Mouse (Mus musculus): Measurements from ENCODE around the gene Cdc42ep1. TPM values are rescaled to one million over a fixed set of nuclear protein-coding genes. Genes with fewer than 3 reads are reported as not detected.
A peak's percentile ranks its signal among the peaks of the same experiment; 100 is the strongest.

The Cdc42ep1 gene
- total and polyA plus RNA-seq, 2 experiments from 2014 or later = 14.9 TPM

DNA sequence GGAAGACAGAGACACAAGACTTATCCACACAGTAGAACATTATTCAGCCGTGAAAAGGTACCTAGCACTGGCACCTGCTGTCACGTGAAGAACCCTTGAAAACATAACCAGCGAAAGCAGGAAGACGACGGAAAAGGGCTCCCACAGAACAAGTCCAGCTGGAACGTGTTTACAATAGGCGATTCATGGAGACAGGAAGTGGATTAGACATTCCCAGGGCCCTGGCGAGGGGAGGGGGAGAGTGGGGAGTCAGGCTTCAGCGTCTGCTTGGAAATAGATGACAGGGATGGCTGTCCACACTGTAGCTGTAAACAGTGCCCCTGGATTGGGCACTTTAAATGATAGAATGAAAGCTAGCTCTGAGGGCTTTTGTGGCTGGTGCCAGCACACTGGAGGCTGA is 26.0 kb downstream of the Cdc42ep1 start:
- 19% methylated on average over 9 of the region's 9 CpGs for WGBS
- Histone ChIP-seq H3K4me1 (ENCODE audit: insufficient read depth, low read length) (no peaks in the 10 kb centered on the region), H3K27me3 (ENCODE audit: insufficient read depth, low read length) (no peaks in the 10 kb centered on the region), H3K4me2 (ENCODE audit: low read depth, low read length, poor library complexity, severe bottlenecking) (no peak overlapping the region), H3K9me3 (ENCODE audit: low read length) (no peaks in the 10 kb centered on the region), H3K27ac (ENCODE audit: low read depth, low read length) (peak overlapping the region; percentile 59), H3K36me3 (ENCODE audit: insufficient read depth, low read length) (no peaks in the 10 kb centered on the region), H3K4me3 (ENCODE audit: low read depth, low read length) (no peak overlapping the region), H3K9ac (replicated peaks; ENCODE audit: low read length, poor library complexity, severe bottlenecking) (no peak overlapping the region)
- DNase-seq (ENCODE audit: low spot score) (peak; percentile 75), ATAC-seq (ENCODE audit: low FRiP score) (peak; percentile 72; the same call in 1 of the 2 replicates)
- TF ChIP-seq CTCF (IDR thresholded peaks at IDR 0.05) = no peak

DNA sequence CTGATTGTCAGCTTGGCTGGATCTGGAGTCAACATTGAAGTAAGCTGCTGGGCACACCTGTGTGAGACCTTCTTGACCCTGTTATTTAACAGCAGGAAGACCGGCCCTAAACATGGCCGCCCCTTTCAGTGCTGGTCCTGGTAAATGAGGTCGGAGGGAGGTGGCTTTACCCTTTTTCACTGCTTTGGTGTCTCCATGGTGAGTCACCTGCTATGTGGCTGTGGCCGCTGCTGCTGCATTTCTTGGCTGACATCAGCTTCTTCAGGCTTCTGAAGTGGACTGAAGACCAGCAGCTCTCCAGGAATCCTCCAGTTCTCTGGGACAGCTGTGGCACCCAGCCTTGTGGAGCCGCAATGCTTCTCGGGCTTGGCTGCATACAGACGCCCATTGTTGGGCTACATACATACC is 26.4 kb downstream of the Cdc42ep1 start:
- Histone ChIP-seq H3K9ac (replicated peaks; ENCODE audit: low read length, poor library complexity, severe bottlenecking) (no peak overlapping the region), H3K4me1 (ENCODE audit: insufficient read depth, low read length) (no peaks in the 10 kb centered on the region), H3K4me3 (ENCODE audit: low read depth, low read length) (no peak overlapping the region), H3K4me2 (ENCODE audit: low read depth, low read length, poor library complexity, severe bottlenecking) (no peak overlapping the region), H3K36me3 (ENCODE audit: insufficient read depth, low read length) (no peaks in the 10 kb centered on the region), H3K27ac (ENCODE audit: low read depth, low read length) (peak overlapping the region; percentile 59), H3K27me3 (ENCODE audit: insufficient read depth, low read length) (no peaks in the 10 kb centered on the region), H3K9me3 (ENCODE audit: low read length) (no peaks in the 10 kb centered on the region)
- ATAC-seq (ENCODE audit: low FRiP score) = peak; percentile 35; the same call in 1 of the 2 replicates
- TF ChIP-seq CTCF (IDR thresholded peaks at IDR 0.05) = no peak
- 41% methylated on average over 7 of the region's 7 CpGs for WGBS
- peak; percentile 52 for DNase-seq (ENCODE audit: low spot score)

DNA sequence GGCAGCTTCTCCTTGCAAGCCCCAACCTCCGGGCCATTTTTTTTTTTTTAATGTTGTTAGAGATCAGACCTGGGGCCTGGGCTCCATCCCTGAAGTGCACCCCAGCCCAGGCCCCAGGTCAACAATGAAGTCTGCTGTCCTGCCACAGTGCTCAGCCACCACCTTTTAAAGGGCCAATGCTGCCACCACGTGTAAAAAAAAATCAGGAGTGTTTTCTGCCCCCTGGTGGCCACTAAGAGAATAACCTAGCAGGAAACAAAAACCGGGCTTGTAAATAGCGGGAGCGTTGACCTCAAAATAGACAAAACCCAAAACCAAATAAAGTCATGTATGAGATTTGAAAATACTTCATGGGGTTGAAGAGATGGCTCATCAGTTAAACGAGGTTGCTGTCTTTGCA is 27.4 kb downstream of the Cdc42ep1 start:
- ATAC-seq (ENCODE audit: low FRiP score) = no peak
- peak; percentile 66 for DNase-seq (ENCODE audit: low spot score)
- Histone ChIP-seq H3K36me3 (ENCODE audit: insufficient read depth, low read length) (no peaks in the 10 kb centered on the region), H3K4me1 (ENCODE audit: insufficient read depth, low read length) (no peaks in the 10 kb centered on the region), H3K4me3 (ENCODE audit: low read depth, low read length) (no peak overlapping the region), H3K9me3 (ENCODE audit: low read length) (no peaks in the 10 kb centered on the region), H3K4me2 (ENCODE audit: low read depth, low read length, poor library complexity, severe bottlenecking) (no peak overlapping the region), H3K27me3 (ENCODE audit: insufficient read depth, low read length) (no peaks in the 10 kb centered on the region), H3K9ac (replicated peaks; ENCODE audit: low read length, poor library complexity, severe bottlenecking) (no peak overlapping the region), H3K27ac (ENCODE audit: low read depth, low read length) (no peak overlapping the region)
- peak; percentile 82 for TF ChIP-seq CTCF (IDR thresholded peaks at IDR 0.05)
- WGBS = 31% methylated on average over 6 of the region's 6 CpGs

DNA sequence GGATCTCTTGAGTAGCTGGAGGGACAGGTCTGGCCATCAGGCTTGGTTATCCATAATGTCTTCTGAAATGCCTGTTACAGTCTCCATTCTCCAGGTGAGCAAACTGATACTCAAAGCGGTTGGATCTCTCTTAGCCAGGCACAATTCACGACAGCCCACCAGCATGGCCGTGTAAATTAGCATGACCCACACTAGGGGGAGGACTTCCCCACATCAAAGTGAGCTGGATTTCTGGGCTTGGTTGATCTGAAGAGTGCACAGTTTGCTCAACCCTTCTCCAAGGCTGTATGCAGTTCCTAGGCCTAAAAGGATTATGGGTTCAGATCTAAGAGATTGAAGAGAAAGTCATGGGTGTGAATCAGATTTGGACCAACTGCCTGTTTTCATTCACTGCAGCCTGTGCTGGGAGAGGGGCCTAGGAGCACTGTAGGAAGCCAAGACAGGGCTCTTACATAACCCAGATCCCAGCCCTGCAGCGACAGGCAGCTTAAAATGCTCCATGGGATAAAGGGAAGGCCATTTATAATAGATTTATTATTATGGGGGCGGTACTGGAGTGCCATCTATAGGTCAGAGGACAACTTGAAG is 29.7 kb downstream of the Cdc42ep1 start:
- H3K27me3 ChIP-seq (ENCODE audit: insufficient read depth, low read length) = no peaks in the 10 kb centered on the region
- 48% methylated on average over 5 of the region's 5 CpGs for WGBS
- DNase-seq (ENCODE audit: low spot score) (no peak), ATAC-seq (ENCODE audit: low FRiP score) (no peak)
- no peaks in the 10 kb centered on the region for H3K36me3 ChIP-seq (ENCODE audit: insufficient read depth, low read length)
- peak; percentile 27 for TF ChIP-seq CTCF (IDR thresholded peaks at IDR 0.05)
- H3K27ac ChIP-seq (ENCODE audit: low read depth, low read length) = no peak overlapping the region
- no peaks in the 10 kb centered on the region for H3K9me3 ChIP-seq (ENCODE audit: low read length)
- no peak overlapping the region for H3K4me3 ChIP-seq (ENCODE audit: low read depth, low read length)
- peaks cover 5% of the 10 kb centered on the region; the same call in 1 of the 2 replicates for H3K4me1 ChIP-seq (ENCODE audit: insufficient read depth, low read length)
- H3K4me2 ChIP-seq (ENCODE audit: low read depth, low read length, poor library complexity, severe bottlenecking) = no peak overlapping the region
- H3K9ac ChIP-seq (replicated peaks; ENCODE audit: low read length, poor library complexity, severe bottlenecking) = no peak overlapping the region

DNA sequence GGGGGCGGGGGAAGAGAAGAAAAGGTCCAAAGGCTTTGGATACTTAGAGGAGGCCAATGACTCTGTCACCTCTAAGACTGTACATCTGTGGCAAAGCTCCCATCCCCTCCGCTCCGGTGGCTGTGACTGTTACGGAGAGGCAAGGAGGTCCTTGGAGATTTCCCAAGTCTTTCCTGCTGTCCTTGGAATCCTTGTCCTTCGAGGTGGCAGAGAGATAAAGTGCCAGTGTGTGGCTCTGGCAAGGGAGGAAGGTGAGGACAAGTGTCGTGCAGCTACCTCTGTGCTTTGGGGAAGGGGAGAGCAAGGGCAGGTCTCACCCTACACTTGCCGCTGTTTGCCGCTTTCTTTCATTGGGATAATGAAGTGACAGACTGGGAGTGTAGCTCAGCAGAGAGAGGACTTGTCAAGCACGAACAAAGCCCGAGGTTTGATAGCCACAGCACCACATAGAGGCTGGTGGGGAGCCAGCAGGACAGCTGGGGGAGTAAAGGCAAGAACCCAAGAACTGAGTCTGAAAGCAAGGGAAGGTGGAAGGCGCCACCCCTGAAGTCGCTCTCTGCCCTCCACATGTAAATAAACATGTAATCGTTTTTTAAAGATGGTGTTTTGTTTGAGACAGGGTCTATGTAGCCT is 31.5 kb downstream of the Cdc42ep1 start:
- no peaks in the 10 kb centered on the region for H3K27me3 ChIP-seq (ENCODE audit: insufficient read depth, low read length)
- H3K9ac ChIP-seq (replicated peaks; ENCODE audit: low read length, poor library complexity, severe bottlenecking) = no peak overlapping the region; the same call in 1 of the 2 replicates
- no peaks in the 10 kb centered on the region for H3K36me3 ChIP-seq (ENCODE audit: insufficient read depth, low read length)
- DNase-seq (ENCODE audit: low spot score) = peak; percentile 54
- H3K4me2 ChIP-seq (ENCODE audit: low read depth, low read length, poor library complexity, severe bottlenecking) = no peak overlapping the region
- H3K4me3 ChIP-seq (ENCODE audit: low read depth, low read length) = no peak overlapping the region
- peaks cover 8% of the 10 kb centered on the region for H3K4me1 ChIP-seq (ENCODE audit: insufficient read depth, low read length)
- H3K27ac ChIP-seq (ENCODE audit: low read depth, low read length) = no peak overlapping the region
- no peaks in the 10 kb centered on the region for H3K9me3 ChIP-seq (ENCODE audit: low read length)
- WGBS = 44% methylated on average over 13 of the region's 13 CpGs
- TF ChIP-seq CTCF (IDR thresholded peaks at IDR 0.05) = peak; percentile 13; the same call in 1 of the 2 replicates
- no peak for ATAC-seq (ENCODE audit: low FRiP score)

DNA sequence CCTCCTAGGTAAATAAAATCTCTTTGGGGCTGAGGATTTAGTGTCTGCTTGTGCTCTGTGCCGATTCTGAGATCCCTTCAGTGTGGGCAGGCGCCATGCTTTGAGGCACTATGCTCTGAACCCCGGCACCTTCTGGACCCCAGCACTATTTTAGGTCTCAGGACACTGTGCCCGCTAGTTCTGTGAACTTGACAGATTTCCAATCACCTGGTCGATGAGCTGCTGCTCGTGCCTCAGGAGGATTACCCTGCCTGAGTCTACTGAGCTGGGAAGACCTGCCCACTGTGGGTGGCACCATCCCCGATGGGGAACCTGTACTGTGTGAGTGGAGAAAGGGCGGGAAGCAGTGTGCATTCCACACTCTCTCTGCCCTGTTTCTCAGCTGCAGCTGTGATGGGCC is 32.6 kb downstream of the Cdc42ep1 start:
- no peak for ATAC-seq (ENCODE audit: low FRiP score)
- peak overlapping the region; percentile 99; the same call in 1 of the 2 replicates for H3K27ac ChIP-seq (ENCODE audit: low read depth, low read length)
- WGBS = 78% methylated on average over 8 of the region's 8 CpGs
- no peak overlapping the region for H3K4me2 ChIP-seq (ENCODE audit: low read depth, low read length, poor library complexity, severe bottlenecking)
- H3K36me3 ChIP-seq (ENCODE audit: insufficient read depth, low read length) = peaks cover 6% of the 10 kb centered on the region; the same call in 1 of the 2 replicates
- H3K9me3 ChIP-seq (ENCODE audit: low read length) = no peaks in the 10 kb centered on the region
- no peaks in the 10 kb centered on the region for H3K27me3 ChIP-seq (ENCODE audit: insufficient read depth, low read length)
- TF ChIP-seq CTCF (IDR thresholded peaks at IDR 0.05) = no peak
- no peak for DNase-seq (ENCODE audit: low spot score)
- no peak overlapping the region for H3K4me3 ChIP-seq (ENCODE audit: low read depth, low read length)
- peaks cover 11% of the 10 kb centered on the region for H3K4me1 ChIP-seq (ENCODE audit: insufficient read depth, low read length)
- no peak overlapping the region for H3K9ac ChIP-seq (replicated peaks; ENCODE audit: low read length, poor library complexity, severe bottlenecking)

Measured in midbrain, postnatal 0 days (tissue).